Mouse (Mus musculus) right cerebral cortex, postnatal 25 days (tissue): ENCODE results near the gene Pnpla2.

Experiments
- DNase-seq: peaks from one replicate; pipeline ENCODE4 v3.0.0; 2022

Pnpla2 gene

DNA sequence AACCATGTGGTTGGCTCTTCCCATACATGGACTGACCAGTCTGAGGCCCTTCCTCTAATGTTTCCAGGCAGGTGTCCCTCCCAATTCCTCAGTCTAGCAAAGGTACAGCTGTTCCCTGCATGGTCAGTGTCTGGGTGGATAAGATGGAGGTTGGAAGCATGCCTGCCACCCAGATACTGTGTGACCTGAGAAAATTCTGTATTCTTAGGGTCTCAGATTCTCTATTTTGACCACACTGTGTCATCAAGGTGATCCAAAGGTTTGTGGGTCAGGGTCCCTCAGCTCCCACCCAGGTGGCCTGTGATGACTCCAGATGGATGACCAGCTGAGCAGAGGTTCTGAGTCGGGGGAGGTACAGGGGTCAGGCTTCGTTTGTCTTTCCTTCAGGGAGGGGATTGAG lies 30.2 kb downstream of the Pnpla2 start:
- no peak for DNase-seq

DNA sequence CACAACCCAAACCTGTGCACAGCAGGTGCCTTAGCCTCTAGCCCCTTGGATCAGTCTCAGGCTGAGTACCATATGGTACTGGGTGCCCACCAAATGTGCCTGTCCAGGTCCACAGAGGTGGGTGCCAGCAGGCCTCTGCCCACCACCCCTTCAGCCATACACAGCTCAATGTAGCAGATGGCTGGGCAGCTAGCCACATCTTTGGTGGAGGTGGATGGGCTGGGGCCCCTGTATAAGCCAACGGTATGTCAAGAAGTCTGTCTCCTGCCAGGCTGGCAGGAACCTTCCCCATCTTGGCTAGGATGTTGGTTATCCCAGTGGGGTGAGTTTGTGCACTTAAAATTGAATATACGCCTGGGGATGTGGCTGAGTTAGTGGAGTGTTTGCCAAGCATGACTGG lies 30.6 kb downstream of the Pnpla2 start:
- no peak for DNase-seq

DNA sequence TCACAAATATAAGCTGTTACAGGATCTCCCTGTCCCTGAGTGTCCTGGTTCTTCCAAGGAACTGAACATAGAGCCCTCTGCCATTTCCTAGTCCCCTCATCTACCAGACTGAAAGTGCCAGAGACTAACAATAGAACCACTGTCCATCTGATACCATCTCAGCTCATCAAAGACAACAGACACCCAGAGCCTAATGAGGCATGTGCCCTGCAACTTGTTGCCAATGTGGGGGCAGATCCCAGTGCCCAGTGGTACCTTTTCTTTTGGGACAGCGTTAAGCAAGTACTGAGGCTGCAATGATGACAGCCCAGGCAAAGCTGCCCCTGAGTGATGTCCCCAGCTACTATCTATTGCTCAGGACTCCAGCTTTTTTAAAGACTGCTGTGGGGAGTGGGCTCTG lies 31.2 kb downstream of the Pnpla2 start:
- DNase-seq, result no peak

DNA sequence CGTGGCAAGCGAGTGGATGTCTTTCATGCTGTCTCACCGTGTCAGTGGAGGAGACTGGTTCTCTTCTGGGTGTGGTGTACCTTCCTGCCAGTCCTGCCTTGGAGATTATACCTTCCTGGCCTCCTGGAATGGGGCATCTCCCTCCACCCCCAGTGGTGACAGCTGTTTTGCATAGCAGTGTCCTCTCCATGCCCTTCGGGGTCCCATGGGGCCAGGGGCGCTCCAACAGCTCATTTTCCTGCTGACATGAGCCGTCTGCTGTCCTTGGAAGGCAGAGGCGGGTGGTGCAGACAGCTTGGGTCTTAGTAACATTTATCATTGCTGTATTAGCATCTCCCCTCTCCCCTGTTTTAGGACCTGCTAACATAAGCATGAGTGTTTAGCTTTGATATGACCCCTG lies 32.1 kb downstream of the Pnpla2 start:
- DNase-seq, result no peak

DNA sequence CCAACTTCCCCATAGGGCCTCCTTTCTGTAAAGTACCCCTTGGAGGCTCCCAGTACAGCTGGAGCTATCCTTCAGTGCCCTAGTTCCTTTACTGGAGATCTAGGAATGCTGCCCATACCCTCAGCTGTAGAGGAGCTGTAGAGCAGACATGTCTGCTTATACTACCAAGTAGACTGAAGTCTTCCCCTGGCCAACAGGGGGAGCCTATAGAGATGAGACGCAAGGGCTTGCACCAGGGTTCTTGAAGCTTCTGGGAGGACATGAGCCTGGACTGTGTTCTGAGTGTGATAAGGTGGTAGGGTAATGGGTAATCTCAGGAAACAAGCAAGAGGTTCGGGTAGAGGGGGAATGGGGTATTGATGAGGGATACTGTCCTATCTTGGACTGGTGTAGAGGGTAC lies 36.2 kb downstream of the Pnpla2 start:
- no peak for DNase-seq

DNA sequence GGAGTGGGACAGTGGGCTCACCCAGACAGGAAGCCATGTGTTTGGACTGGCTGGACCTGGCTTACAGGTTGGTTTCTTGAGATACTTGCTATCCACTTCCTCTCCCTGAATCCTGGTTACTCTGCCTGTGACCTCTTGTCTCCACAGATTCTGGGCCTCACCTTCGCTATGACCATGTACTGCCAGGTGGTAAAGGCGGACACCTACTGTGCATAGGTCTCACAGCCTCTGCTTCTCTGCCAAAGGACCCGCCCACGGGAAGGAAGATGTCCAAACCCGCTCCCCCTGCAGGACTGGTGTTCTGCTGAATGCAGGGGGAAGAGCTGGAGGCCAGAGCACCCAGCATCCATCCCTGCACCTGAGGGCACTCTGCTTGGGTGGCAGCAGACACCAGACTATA lies 37.7 kb downstream of the Pnpla2 start:
- no peak for DNase-seq

DNA sequence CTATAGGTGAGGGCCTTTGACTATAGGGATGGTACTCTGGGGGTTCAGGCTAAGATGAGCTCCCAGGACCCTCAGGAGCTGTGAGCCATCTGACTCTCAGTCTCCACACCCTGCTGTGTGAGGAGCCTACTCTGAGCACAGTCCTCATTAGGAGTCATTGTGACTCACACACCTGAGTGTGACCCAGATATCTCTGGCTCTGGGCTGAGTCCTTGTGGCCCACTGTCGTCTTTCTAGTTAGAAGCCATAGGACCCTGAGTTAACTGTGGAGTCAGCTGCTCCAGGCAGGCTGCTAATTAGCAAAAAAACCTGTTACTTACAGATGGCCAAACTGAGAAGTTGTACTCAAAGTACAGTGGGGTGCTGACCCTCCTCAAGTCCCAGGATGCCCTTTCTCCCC lies 38.7 kb downstream of the Pnpla2 start:
- DNase-seq, result no peak

DNA sequence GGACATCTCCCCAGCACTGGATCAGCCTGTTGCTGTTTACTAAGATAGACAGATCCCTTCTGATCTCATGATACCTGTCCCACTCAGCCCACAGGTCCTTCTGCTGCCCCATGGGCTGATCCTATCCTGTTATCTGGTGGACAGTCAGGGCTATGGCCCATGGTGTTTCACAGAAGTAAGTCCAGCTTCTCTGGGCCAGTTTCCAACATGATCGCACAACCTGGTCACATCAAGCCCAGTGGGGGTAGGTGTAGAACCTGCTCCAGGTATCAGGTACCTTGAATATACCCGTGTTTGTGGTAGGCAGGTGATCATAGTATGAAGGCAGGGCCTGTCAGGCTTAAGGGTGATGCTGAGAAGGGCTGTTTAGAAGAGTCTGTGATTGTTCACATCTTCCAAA lies 40.4 kb downstream of the Pnpla2 start:
- DNase-seq, result no peak

DNA sequence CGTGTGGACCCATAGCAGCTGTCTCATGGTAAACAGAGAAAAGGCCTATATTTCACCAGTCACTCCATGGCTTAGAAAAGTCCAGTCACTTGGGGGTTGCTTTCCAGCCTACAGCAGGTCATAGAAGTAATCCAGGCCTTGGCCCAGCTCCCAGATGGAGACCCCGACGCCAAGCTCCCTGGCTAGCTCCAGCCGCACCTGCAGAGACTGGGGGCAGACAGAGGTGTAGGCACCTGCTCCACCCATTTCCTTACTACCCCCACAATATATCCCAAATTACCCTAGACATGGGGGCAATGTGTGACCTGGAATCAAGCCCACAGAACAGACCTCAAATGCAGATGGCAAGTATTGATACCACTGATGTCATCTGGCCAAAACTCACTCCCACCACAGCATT lies 40.9 kb downstream of the Pnpla2 start:
- no peak for DNase-seq

DNA sequence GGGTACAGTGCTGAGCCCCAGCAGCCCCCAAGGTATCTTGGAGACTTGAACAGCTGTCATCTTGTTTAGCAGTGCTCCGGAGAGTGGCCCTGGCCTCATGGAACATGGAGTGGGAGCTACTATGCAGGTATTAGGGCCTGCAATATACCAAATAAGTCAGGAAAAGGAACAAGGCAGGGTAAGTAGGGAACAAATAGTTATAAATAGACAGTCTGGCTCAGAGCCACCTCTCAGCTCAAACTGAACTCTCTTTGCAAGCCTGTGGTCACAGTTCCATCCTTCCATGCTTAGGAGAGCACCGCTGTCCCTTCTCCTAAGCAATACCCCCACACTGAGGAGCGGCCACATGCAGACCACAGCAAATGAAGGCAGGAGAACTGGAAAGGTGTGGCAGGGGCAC lies 42.6 kb downstream of the Pnpla2 start:
- no peak for DNase-seq

DNA sequence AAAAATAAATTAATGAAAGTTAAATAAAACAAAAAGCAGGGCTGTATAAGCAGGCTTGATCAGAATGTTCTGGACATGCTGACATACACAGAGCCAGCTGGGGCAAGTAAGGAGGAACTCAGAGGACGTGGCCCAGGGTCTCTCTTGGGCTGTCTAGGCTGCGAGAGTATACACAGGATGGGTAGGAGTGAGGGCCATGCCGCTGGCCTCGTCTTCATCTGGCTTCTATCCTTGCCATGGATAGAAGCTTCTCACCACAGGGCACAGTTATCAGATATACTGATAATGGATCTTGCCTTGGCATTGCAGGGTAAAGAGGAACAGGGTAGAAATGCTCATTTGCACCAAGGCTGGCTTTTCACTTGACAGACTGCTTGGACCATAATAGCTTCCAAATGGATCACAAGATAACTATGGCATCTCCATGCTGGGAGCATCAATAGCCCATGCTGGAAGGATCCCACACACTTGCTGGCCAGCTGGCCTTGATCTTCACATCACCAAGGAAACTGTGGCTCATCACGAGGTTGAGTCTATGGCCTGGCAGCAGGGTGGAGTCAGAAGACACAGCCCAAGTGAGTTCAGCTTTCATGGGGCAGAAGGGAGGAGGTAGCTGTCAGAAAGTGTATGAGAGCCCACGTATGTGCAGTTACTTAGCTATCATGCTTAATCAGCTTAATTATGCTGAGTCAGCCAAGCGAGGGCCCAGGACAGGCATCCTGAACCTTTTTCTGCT lies 47.0 kb downstream of the Pnpla2 start:
- no peak for DNase-seq

DNA sequence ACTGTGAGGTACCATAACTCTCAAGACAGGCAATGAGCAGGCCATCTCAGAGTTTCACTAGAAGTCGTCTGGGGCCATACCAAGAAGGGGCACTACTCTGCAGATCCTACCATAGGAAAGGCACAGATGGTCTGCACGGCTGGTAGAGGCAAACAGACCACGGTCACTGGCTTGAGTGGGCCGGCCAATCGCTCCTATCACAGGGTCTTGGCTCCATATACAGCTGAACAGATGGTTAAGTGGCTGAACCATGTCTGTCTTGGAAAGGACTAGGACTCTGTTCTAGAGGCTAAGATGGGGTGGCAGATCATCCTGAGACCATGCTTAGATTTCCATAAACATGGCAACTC lies 47.5 kb downstream of the Pnpla2 start:
- DNase-seq, result no peak

DNA sequence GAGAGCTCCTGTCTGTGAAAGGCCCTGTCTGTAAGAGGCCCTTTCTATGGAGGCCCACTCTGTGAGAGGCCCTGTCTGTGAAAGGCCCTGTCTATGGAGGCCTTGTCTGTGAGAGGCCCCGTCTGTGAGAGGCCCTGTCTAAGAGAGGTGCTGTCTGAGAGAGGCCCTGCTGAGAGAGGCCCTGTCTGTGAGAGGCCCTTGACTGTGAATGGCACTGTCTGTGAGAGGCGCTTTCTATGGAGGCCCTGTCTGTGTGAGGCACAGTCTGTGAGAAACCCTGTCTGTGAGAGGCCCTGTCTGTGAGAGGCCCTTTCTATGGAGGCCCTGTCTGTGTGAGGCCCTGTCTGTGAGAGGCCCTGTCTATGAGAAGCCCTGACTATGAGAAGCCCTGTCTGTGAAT lies 51.3 kb downstream of the Pnpla2 start:
- DNase-seq, result no peak

DNA sequence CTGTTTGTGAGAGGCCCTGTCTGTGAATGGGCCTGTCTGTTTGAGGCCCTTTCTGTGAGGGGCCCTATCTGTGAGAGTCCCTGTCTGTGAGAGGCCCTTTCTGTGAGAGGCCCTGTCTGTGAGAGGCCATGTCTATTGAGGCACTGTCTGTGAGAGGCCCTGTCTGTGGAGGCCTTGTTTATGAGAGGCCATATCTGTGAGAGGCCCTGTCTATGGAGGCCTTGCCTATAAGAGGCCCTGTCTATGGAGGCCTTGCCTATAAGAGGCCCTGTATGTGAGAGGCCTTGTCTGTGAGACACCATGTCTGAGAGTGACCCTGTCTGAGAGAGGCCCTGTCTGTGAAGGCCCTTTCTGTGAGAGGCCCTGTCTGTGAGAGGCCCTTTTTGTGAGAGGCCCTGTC lies 53.2 kb downstream of the Pnpla2 start:
- no peak for DNase-seq

DNA sequence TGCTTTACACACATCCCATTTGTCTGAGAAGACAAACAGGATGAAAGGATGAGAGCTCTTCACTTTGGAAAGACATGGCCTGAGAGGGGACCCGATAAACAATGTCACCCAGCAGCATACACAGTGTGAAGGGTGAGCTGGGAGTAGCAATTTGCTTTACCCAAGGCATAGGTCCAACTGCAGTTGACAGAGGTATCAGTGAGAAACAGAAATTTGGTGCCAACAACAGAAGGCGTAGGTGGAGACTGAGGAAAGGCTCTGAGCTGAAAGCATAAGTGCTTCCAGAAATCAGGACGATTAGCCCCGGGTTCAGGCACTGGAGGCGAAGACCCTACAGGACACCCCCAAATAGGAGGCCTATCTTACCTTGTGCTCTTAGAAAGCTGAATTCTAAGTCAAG lies 55.2 kb downstream of the Pnpla2 start:
- DNase-seq, result no peak
